Mouse (Mus musculus) myocyte (in vitro differentiated cells): ENCODE measurements at regions not wholly inside any gene's neighbourhood (a gene's known extent, or its start where the extent isn't known, plus 50 kb on each side); places are given as distances from the start of the nearest gene placed in this dataset.

Source experiments
- H3K27me3 ChIP-seq: one replicate; pipeline ENCODE4 v1.6.1; 2011; ENCODE audit not compliant: control insufficient read depth, insufficient read depth, insufficient read length
- H3K36me3 ChIP-seq: one replicate; pipeline ENCODE4 v1.6.1; 2011; ENCODE audit not compliant: control insufficient read depth, insufficient read depth
- H3K4me2 ChIP-seq: one replicate; pipeline ENCODE4 v1.6.1; 2011; ENCODE audit warnings: low read depth, control low read depth
- H3K4me3 ChIP-seq: one replicate; pipeline ENCODE4 v1.5.1; 2011; ENCODE audit warnings: mild to moderate bottlenecking, control low read depth, moderate library complexity
- H3K79me2 ChIP-seq: one replicate; pipeline ENCODE4 v1.6.1; 2011; ENCODE audit not compliant: control insufficient read depth, insufficient read depth
- H3ac ChIP-seq: one replicate; pipeline ENCODE4 v1.6.1; 2011; ENCODE audit not compliant: control insufficient read depth, insufficient read length
- CEBPB ChIP-seq: IDR thresholded peaks from 2 replicates; pipeline ENCODE4 v1.6.1; 2011; ENCODE audit warnings: mild to moderate bottlenecking, moderate library complexity; ENCODE audit not compliant: poor library complexity, insufficient read depth, severe bottlenecking
- E2F4 ChIP-seq: IDR thresholded peaks from one replicate; pipeline ENCODE4 v1.6.1; 2011; ENCODE audit warnings: mild to moderate bottlenecking, control low read depth, moderate library complexity; ENCODE audit not compliant: insufficient read depth
- MAX ChIP-seq: IDR thresholded peaks from one replicate; pipeline ENCODE4 v1.6.1; 2011; ENCODE audit warnings: low read depth, mild to moderate bottlenecking, control low read depth
- MYOD1 ChIP-seq, 3 experiments: IDR thresholded peaks; one replicate each; pipeline ENCODE4 v1.6.1; 2011; ENCODE audit warnings: control low read depth in 2 of 3, low read depth in 2 of 3, mild to moderate bottlenecking in 2 of 3, moderate library complexity in 1 of 3; ENCODE audit not compliant: insufficient read length in 2 of 3, control insufficient read depth in 1 of 3
- MYOG ChIP-seq, 3 experiments: IDR thresholded peaks; one replicate each; pipeline ENCODE4 v1.6.1; 2011; ENCODE audit warnings: control low read depth in 2 of 3, low read depth in 2 of 3, mild to moderate bottlenecking in 2 of 3; ENCODE audit not compliant: insufficient read length in 2 of 3, control insufficient read depth in 1 of 3, insufficient read depth in 1 of 3
- POLR2A ChIP-seq: IDR thresholded peaks from one replicate; pipeline ENCODE4 v1.6.1; 2011; ENCODE audit warnings: low read depth, mild to moderate bottlenecking, control low read depth, moderate library complexity; ENCODE audit not compliant: insufficient read length
- POLR2AphosphoS2 ChIP-seq: IDR thresholded peaks from one replicate; pipeline ENCODE4 v1.6.1; 2011; ENCODE audit warnings: low read depth, control low read depth; ENCODE audit not compliant: insufficient read length
- REST ChIP-seq: IDR thresholded peaks from one replicate; pipeline ENCODE4 v1.6.1; 2011; ENCODE audit warnings: mild to moderate bottlenecking, control low read depth, moderate library complexity; ENCODE audit not compliant: insufficient read depth, insufficient read length
- SRF ChIP-seq: IDR thresholded peaks from one replicate; pipeline ENCODE4 v1.6.1; 2011; ENCODE audit warnings: low read depth; ENCODE audit not compliant: control insufficient read depth, insufficient read length
- TCF12 ChIP-seq: IDR thresholded peaks from one replicate; pipeline ENCODE4 v1.6.1; 2011; ENCODE audit warnings: mild to moderate bottlenecking, control low read depth; ENCODE audit not compliant: poor library complexity, insufficient read depth, severe bottlenecking
- TCF3 ChIP-seq: IDR thresholded peaks from one replicate; pipeline ENCODE4 v1.6.1; 2011; ENCODE audit warnings: low read depth, control low read depth; ENCODE audit not compliant: insufficient read length
- USF1 ChIP-seq: IDR thresholded peaks from one replicate; pipeline ENCODE4 v1.6.1; 2011; ENCODE audit warnings: low read depth, mild to moderate bottlenecking, control low read depth, moderate library complexity

DNA sequence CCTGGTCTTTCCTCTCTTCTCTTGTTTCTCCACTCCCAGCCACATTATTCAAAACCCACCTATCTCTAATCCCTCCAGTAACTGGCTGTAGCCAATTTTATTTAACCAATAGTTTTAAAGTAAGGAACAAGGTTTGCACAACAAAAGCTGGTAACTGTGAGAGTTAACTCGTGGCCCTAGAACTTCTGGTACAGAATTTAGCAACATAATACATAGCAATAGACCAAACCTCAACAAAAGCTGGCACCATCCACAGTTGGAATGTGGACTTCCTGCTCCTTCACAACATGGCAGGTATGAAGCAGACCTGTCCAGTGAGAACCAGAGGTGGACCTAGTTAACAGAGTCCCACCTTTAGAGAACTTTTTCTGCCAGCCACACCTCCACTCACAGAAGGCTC is 695.7 kb upstream of the Car8 start:
- Histone ChIP-seq H3K36me3 (no peaks in the 10 kb centered on the region), H3K79me2 (no peaks in the 10 kb centered on the region), H3K4me3 (no peak overlapping the region), H3K4me2 (no peak overlapping the region), H3K27me3 (no peaks in the 10 kb centered on the region), H3ac (no peak overlapping the region)
- TF ChIP-seq TCF12 (no peak), POLR2AphosphoS2 (no peak), MYOD1 (IDR thresholded peaks at IDR 0.05; ENCODE audit: control insufficient read depth in 1 of 3, insufficient read length in 2 of 3, low read depth in 2 of 3) (no peak), CEBPB (no peak)

DNA sequence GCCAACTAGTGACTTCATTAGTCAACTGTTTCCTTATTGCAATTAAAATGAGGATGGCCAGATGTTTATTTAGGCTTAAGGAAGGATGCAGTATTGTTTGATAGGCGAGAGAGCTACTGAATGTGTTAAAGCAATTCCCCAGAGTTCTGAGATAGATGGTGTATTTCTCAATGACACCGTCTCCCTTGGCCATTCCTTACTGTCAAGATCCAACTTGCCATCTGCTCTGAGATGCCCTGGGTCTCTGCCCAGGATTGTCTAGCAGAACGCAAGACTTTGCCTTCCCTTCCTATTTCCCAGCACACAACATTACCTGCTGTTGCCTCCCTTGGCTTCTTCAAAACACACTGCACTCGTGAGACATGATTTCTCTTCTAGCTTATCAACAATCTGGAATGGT is 690.5 kb upstream of the Car8 start:
- Histone ChIP-seq H3K4me3 (no peak overlapping the region), H3K4me2 (no peak overlapping the region), H3K36me3 (no peaks in the 10 kb centered on the region), H3K79me2 (no peaks in the 10 kb centered on the region), H3ac (no peak overlapping the region), H3K27me3 (no peaks in the 10 kb centered on the region)
- TF ChIP-seq TCF12, result no peak
- TF ChIP-seq E2F4, result no peak
- TF ChIP-seq POLR2A, result no peak
- no peak for TF ChIP-seq CEBPB
- TF ChIP-seq MAX, result no peak
- no peak for TF ChIP-seq MYOD1 (IDR thresholded peaks at IDR 0.05; ENCODE audit: control insufficient read depth in 1 of 3, insufficient read length in 2 of 3, low read depth in 2 of 3)
- no peak for TF ChIP-seq MYOG (IDR thresholded peaks at IDR 0.05; ENCODE audit: control insufficient read depth in 1 of 3, insufficient read depth in 1 of 3, insufficient read length in 2 of 3, low read depth in 2 of 3)
- no peak for TF ChIP-seq POLR2AphosphoS2
- TF ChIP-seq TCF3, result no peak
- no peak for TF ChIP-seq REST
- no peak for TF ChIP-seq SRF
- no peak for TF ChIP-seq USF1

DNA sequence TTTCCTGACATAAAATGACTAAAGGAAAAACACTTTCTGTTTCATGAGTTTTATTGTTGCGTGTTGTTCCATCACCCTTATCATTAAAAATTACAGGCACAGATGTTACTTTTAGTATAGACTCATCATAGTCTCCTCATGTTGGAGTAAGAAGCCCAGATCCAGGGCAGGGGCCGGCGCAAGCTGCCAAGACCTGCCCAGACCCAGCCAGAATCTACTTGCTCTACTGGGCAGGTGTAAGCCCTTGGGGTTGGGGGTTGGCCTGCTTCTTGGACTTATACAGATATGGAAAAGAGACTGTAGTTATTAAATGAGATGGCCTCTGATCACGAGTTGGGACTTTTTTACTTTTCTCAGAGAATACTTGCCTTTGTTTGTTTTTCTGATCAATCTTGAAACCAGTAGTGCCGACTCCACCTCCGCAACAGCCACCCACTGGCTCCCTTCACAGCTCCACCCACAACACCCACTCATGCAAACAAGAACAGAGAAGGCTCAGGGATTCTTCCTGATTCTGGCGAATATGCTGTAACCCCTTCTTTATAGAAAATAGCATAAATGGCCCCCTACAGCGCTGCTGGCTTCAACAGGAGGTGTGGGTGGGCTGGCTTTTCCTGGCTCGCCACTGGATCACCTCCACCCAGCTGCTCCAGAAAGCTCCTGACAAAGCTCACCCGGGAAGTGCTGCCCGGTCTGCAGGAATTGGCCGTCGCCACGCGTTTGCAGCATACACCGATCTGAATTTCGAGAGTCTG is 689.9 kb upstream of the Car8 start:
- Histone ChIP-seq H3K4me3 (no peak overlapping the region), H3K4me2 (no peak overlapping the region), H3K27me3 (no peaks in the 10 kb centered on the region), H3K36me3 (no peaks in the 10 kb centered on the region), H3K79me2 (no peaks in the 10 kb centered on the region), H3ac (no peak overlapping the region)
- TF ChIP-seq TCF12 (no peak), MYOD1 (IDR thresholded peaks at IDR 0.05; ENCODE audit: control insufficient read depth in 1 of 3, insufficient read length in 2 of 3, low read depth in 2 of 3) (no peak), SRF (no peak), CEBPB (no peak), E2F4 (no peak), TCF3 (no peak), REST (no peak), MYOG (IDR thresholded peaks at IDR 0.05; ENCODE audit: control insufficient read depth in 1 of 3, insufficient read depth in 1 of 3, insufficient read length in 2 of 3, low read depth in 2 of 3) (no peak), MAX (no peak), POLR2AphosphoS2 (no peak), POLR2A (no peak)

DNA sequence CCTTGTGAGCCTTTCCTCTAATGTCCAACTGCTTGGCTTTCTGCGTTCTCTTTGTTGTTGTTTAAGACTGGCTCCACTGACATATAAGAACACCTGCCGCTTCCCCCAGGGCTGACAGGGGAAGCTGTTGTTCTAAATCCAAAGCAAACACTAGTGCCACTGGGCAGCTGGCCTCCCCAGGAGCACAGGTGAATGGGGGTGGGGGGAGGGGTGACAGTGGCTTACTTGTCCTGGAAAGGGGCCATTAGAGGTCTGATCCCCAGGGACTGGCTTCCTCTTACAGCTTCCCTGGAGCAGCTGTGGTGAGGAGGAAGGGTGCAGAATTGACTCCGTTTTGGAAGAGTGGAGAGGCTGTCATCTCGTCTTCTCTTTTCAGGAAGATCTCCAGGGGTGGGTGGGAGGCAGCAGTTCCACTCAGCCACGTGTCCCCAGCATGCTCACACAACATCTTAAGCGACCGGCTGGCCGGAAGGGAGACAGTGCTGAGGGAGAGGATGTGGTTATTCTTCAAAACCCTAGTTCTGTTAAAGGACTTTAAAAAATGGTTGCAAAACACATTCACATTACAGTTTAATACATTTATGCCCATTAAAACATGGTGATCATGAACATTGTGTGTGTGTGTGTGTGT is 688.5 kb upstream of the Car8 start:
- H3K36me3 ChIP-seq, result no peaks in the 10 kb centered on the region
- H3K27me3 ChIP-seq, result no peaks in the 10 kb centered on the region
- H3K4me3 ChIP-seq, result no peak overlapping the region
- peak; percentile 66 to 91 (median 71) for TF ChIP-seq MYOG (IDR thresholded peaks at IDR 0.05; ENCODE audit: control insufficient read depth in 1 of 3, insufficient read depth in 1 of 3, insufficient read length in 2 of 3, low read depth in 2 of 3)
- TF ChIP-seq POLR2A, result no peak
- no peak for TF ChIP-seq CEBPB
- TF ChIP-seq MYOD1 (IDR thresholded peaks at IDR 0.05; ENCODE audit: control insufficient read depth in 1 of 3, insufficient read length in 2 of 3, low read depth in 2 of 3), result peak; percentile 62 to 93 (median 79)
- TF ChIP-seq POLR2AphosphoS2, result no peak
- no peak for TF ChIP-seq USF1
- no peak for TF ChIP-seq SRF
- peak; percentile 78 for TF ChIP-seq TCF3
- TF ChIP-seq MAX, result no peak
- TF ChIP-seq E2F4, result no peak
- TF ChIP-seq REST, result no peak
- peak; percentile 91 for TF ChIP-seq TCF12
- H3K79me2 ChIP-seq, result no peaks in the 10 kb centered on the region
- H3K4me2 ChIP-seq, result no peak overlapping the region
- no peak overlapping the region for H3ac ChIP-seq
